Mouse (Mus musculus) heart, postnatal 25 days (tissue): ENCODE results near the gene Ndufa5. TPM values are rescaled to one million over a fixed set of nuclear protein-coding genes. Genes with fewer than 3 reads are reported as not detected.

Experiments
- DNase-seq: peaks from one replicate; pipeline ENCODE4 v3.0.0; 2022; ENCODE audit warnings: low spot score
- intact Hi-C: fragments of 180-260 bp; cut with DNase I; formaldehyde crosslinking; loops from one replicate; pipeline ENCODE4 v1.15.1; 2025
- total RNA-seq, 2 experiments: library from RNA; stranded (reverse); gene quantifications; 2 replicates each; pipeline ENCODE4 v1.2.3; 2021

The Ndufa5 gene
- total RNA-seq, 2 experiments from 2014 or later: 1,436 to 1,506 TPM

DNA sequence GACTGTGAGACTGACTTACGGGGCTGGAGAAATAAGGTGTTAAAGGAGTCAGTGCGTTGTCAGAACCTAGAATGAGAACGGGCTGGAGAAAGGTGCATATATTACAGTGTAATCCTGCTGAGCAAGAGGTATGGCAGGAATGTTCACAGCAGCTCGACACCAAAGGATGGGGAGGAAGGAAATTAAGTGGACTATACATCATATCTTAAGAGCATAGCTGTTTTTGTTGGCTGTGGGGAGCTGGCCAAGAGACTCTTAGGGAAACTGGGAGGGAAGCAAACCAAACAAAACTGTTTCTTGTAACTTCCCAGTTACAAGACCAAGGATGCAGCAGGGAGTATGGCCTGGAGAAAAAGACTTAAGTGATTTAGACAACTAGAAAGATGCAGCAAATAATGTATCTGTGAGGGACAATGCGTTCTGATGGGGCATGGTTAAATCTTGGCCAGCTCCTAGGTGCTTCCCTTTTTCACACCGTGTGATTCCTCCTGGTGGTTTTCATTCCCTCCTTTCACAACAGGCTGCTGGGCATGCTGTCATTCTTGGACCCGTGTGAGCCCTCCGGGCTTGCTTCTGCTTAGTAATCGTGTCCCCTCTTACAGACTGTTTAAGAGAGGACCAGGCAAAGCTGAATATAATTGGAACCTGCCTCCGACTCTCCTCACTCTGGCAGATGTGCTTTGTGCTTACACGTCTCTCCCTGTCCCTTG lies 3.1 kb upstream of the Ndufa5 start:
- DNase-seq: no peak
- intact Hi-C loops: loop anchor here (1.0 to 2.0 kb wide), 2 partner anchors 96 to 190 kb away; no protein-coding TSS in a partner anchor

DNA sequence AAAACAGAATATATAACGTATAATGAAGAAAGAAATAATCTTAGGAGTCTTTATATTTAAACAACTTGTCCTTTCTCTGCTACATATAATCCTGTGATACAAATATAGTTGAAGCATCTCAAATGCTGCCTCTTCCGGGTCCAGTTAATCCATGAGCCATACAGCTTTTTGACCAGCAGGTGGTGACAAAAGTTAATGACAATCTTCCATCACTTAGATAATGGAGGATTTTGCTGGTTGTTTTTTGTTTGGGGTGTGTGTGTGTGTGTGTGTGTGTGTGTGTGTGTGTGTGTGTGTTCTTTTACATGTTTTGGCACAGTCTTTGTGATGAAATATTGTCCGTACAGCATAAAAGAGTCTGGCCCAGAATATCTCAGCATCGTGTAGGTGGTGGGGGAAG lies 2.4 kb upstream of the Ndufa5 start:
- intact Hi-C loops: loop anchor here (1.0 to 2.0 kb wide), 2 partner anchors 97 to 191 kb away; no protein-coding TSS in a partner anchor
- DNase-seq: no peak

GRCm38 (mm10) chr6:24528064-24528243 lies 141 bp upstream of the Ndufa5 start, which contains the start of gene Asb15:
TSS of gene Asb15 (plus strand) at chr6:24528144.
- no peak for DNase-seq
- intact Hi-C loops: loop anchor here (2.0 kb wide), 1 partner anchor 41 kb away; no protein-coding TSS in a partner anchor

DNA sequence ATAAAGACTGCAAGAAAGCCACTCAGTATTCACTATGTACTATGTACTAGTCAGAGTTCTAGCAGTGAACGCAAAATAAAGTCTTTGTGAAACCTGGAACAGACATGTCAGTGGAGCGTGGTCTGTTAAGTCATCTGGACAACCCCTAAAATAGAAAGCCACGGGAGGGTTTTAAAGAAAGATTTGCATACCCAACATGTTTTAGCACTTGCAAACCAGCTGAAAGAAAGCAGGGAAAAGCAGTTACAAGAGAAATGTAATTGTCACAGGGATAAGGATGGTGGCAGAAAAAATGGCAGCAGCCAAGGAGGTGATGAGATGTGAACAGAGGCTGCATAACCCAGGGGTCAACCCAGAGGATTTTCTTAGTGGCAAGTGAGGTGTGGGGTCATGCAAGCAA lies 2.1 kb downstream of the Ndufa5 start:
- DNase-seq: no peak
- intact Hi-C loops: no loop called here

- intact Hi-C loops: no loop called here
Measured at GRCm38 (mm10) chr6:24516197-24516596, 11.6 kb downstream of the Ndufa5 start.

GRCm38 (mm10) chr6:24514552-24515284 lies 13.1 kb downstream of the Ndufa5 start, which contains the start of gene Iqub:
TSS of gene Iqub (minus strand) at chr6:24515067.
- peak; percentile 50 for DNase-seq
- intact Hi-C loops: no loop called here

More at GRCm38 (mm10) chr6:24516197-24516596, 11.6 kb downstream of the Ndufa5 start:
- no peak for DNase-seq

- intact Hi-C loops: no loop called here
- no peak for DNase-seq
Measured at GRCm38 (mm10) chr6:24504141-24504540, 23.7 kb downstream of the Ndufa5 start.

- intact Hi-C loops: no loop called here
- no peak for DNase-seq
Measured at GRCm38 (mm10) chr6:24490341-24490740, 37.5 kb downstream of the Ndufa5 start.

GRCm38 (mm10) chr6:24486530-24486929 lies 41.3 kb downstream of the Ndufa5 start:
- intact Hi-C loops: loop anchor here (10.0 kb wide), 1 partner anchor 238 kb away; no protein-coding TSS in a partner anchor
- no peak for DNase-seq

- DNase-seq: no peak
- intact Hi-C loops: no loop called here
Measured at GRCm38 (mm10) chr6:24470571-24471132, 57.2 kb downstream of the Ndufa5 start.

DNA sequence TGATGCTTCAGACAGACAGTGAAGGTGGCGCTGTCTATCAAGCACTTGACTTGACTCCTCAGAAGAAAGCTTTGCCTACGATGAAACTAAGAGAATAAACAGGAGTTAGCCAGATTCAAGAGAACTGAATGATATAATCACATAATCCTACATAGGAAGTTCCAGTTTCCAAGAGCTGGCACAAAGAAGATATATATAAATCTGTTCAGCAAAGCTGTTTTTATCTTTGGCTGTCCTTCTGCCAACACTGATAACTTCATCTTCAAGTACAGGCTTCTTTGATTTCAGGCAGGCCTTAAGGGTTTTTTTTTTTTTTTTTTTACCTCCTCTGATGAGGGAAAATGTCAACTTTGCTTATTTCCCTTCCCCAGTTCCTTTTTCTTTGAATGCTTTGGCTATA lies 57.7 kb downstream of the Ndufa5 start:
- intact Hi-C loops: no loop called here
- DNase-seq: no peak

Other genes starting within 250 kb of the Ndufa5 start
- gene Iqub, start 12.9 kb downstream of the Ndufa5 start, total RNA-seq: under 1 TPM; 0.28 to 0.29 TPM
- 10 to 100 TPM; 48.5 to 62.0 TPM for gene Asb15, start 131 bp upstream of the Ndufa5 start, total RNA-seq
- gene Lmod2, start 69.7 kb upstream of the Ndufa5 start, total RNA-seq: 100 to 1,000 TPM; 681 to 701 TPM
- 10 to 100 TPM; 25.5 to 35.8 TPM for gene Wasl, start 137.0 kb upstream of the Ndufa5 start, total RNA-seq
- not detected for gene Hyal6, start 205.2 kb upstream of the Ndufa5 start, total RNA-seq
- not detected for gene Hyal4, start 220.3 kb upstream of the Ndufa5 start, total RNA-seq